12 mouse cellular contexts compared by ENCODE assay signal in genomic region chr4:134994205-134994604, GRCm38 (mm10).
DNase-seq lines count a peak whose midpoint lies in the region; ATAC-seq and TF ChIP-seq lines count a peak whose summit lies in the region.
"Had no signal": no experiment of that assay in that cellular context is flagged by ENCODE, and none has a peak within 500 bp of the region (broad histone marks: within the 10 kb centered on the region; RNA-seq: fewer than 3 reads in every experiment).

No protein-coding gene starts in this region.

- no peaks in the 10 kb centered on the region for H3K27me3 ChIP-seq in liver, adult 2 months (ENCODE audit: control insufficient read depth, insufficient read depth, low read length)
- H3K27me3 ChIP-seq in liver, embryonic 12.5 days (replicated peaks), result peaks cover 42% of the 10 kb centered on the region

- no peak for ATAC-seq in liver, embryonic 12.5 days
- no peak for ATAC-seq in frontal cortex, adult (ENCODE audit: low TSS enrichment)
- ATAC-seq: activated CD4-positive, CD25-positive, alpha-beta regulatory T cell, adult 4 months had no signal

- no peaks in the 10 kb centered on the region for H3K79me2 ChIP-seq in liver, adult 2 months (ENCODE audit: control insufficient read depth, insufficient read depth, low read length)

- no peak for TF ChIP-seq CTCF in liver, adult 2 months (IDR thresholded peaks at IDR 0.05; ENCODE audit: low read depth, low read length)

- no peak overlapping the region for H3K4me3 ChIP-seq in liver, adult 2 months (ENCODE audit: insufficient read depth, low read depth, low read length)
- H3K4me3 ChIP-seq in liver, embryonic 12.5 days, result no peak overlapping the region
- H3K4me3 ChIP-seq: forebrain, embryonic 10.5 days; limb, embryonic 13.5 days; neural tube, embryonic 13.5 days had no signal

- 55% methylated on average over 2 of the region's 2 CpGs for WGBS in liver, adult 2 months
- 71% methylated on average over 2 of the region's 2 CpGs for WGBS in liver, embryonic 12.5 days (ENCODE audit: insufficient replicate concordance)

- H3K27ac ChIP-seq in liver, adult 2 months (replicated peaks; ENCODE audit: insufficient read depth, low read depth, low read length), result no peak overlapping the region
- no peak overlapping the region for H3K27ac ChIP-seq in liver, embryonic 12.5 days
- H3K27ac ChIP-seq: forebrain, embryonic 10.5 days; kidney, postnatal 0 days; limb, embryonic 13.5 days; neural tube, embryonic 13.5 days had no signal

- DNase-seq in liver, adult 2 months (ENCODE audit: extremely low read depth, low read depth, low spot score), result peak; percentile 71
- peak; percentile 51 for DNase-seq in NIH3T3 (ENCODE audit: low read depth)
- DNase-seq in cerebellum, adult 11-12 months, result peak; percentile 97
- peak; percentile 71 for DNase-seq in fibroblast of lung, adult 2 months (ENCODE audit: low read depth)
- DNase-seq in spleen, postnatal 36 days (ENCODE audit: low spot score in 2 of 2), result no peak

- H3K4me2 ChIP-seq in liver, embryonic 12.5 days, result no peak overlapping the region
- H3K4me2 ChIP-seq: limb, embryonic 13.5 days; neural tube, embryonic 13.5 days had no signal

- no peaks in the 10 kb centered on the region for H3K36me3 ChIP-seq in liver, adult 2 months (ENCODE audit: control insufficient read depth, insufficient read depth, low read length)
- H3K36me3 ChIP-seq in liver, embryonic 12.5 days, result no peaks in the 10 kb centered on the region
- H3K36me3 ChIP-seq: forebrain, embryonic 10.5 days; limb, embryonic 13.5 days; neural tube, embryonic 13.5 days had no signal

- peaks cover 26% of the 10 kb centered on the region for H3K4me1 ChIP-seq in liver, adult 2 months (ENCODE audit: control insufficient read depth, insufficient read depth, low read length)
- peaks cover 6% of the 10 kb centered on the region; the same call in 1 of the 2 replicates for H3K4me1 ChIP-seq in liver, embryonic 12.5 days
- H3K4me1 ChIP-seq: neural tube, embryonic 13.5 days had no signal

- TF ChIP-seq POLR2A in liver, adult 2 months (IDR thresholded peaks at IDR 0.05; ENCODE audit: extremely low read depth, insufficient read depth, low read length), result no peak

- H3K9me3 ChIP-seq in liver, embryonic 12.5 days (replicated peaks), result no peaks in the 10 kb centered on the region
- H3K9me3 ChIP-seq: forebrain, embryonic 10.5 days; limb, embryonic 13.5 days; neural tube, embryonic 13.5 days had no signal

- no peak overlapping the region for H3K9ac ChIP-seq in liver, adult 2 months (ENCODE audit: low read depth, low read length)
- H3K9ac ChIP-seq in liver, embryonic 12.5 days, result no peak overlapping the region
- H3K9ac ChIP-seq: limb, embryonic 13.5 days; neural tube, embryonic 13.5 days had no signal

Comparison
In these comparisons a context has a peak if more than half of its experiments do, and no peak if none do; other contexts are left out.
1. DNase-seq: peak in liver, adult 2 months (single experiment), NIH3T3 (single experiment), cerebellum, adult 11-12 months (single experiment) and fibroblast of lung, adult 2 months (single experiment); none in spleen, postnatal 36 days (0 of 2).